Mouse (Mus musculus): Measurements from ENCODE around the gene Zbtb8b. TPM values are rescaled to one million over a fixed set of nuclear protein-coding genes. Genes with fewer than 3 reads are reported as not detected.

Gene Zbtb8b
- polyA plus RNA-seq (2014; fragmentation: Nextera tagmentation; extraction: Ambion mirVana), result 1.3 and 2.8 TPM in 2 replicates

- DNase-seq (peak; percentile 78), ATAC-seq (ENCODE audit: insufficient read depth) (peak; percentile 89)
- no peaks in the 10 kb centered on the region for H3K9me3 ChIP-seq (ENCODE audit: low read depth, low read length)
- no peaks in the 10 kb centered on the region for H3K36me3 ChIP-seq (ENCODE audit: insufficient read depth)
- 2% methylated on average over 33 of the region's 33 CpGs for WGBS
- H3K4me1 ChIP-seq (ENCODE audit: insufficient read depth), result no peaks in the 10 kb centered on the region
- peaks cover 32% of the 10 kb centered on the region for H3K27me3 ChIP-seq (ENCODE audit: insufficient read depth, low read length)
- peak within 1 kb of the TSS; percentile 43 for H3K4me3 ChIP-seq (ENCODE audit: low read depth, low read length)
- TF ChIP-seq CTCF (IDR thresholded peaks at IDR 0.05; ENCODE audit: low read depth), result no peak
- peak within 1 kb of the TSS; percentile 62 for H3K4me2 ChIP-seq
- H3K27ac ChIP-seq (ENCODE audit: low read depth), result no peak within 1 kb of the TSS
- peak within 1 kb of the TSS; percentile 41 for H3K9ac ChIP-seq
Observed at GRCm38 (mm10) chr4:129440340-129441063, at the start of gene Zbtb8b. TSS of gene Zbtb8b (minus strand) at chr4:129440853.

- Histone ChIP-seq H3K27ac (ENCODE audit: low read depth) (no peak overlapping the region), H3K4me2 (no peak overlapping the region), H3K9ac (no peak overlapping the region), H3K4me1 (ENCODE audit: insufficient read depth) (no peaks in the 10 kb centered on the region), H3K4me3 (ENCODE audit: low read depth, low read length) (no peak overlapping the region), H3K36me3 (ENCODE audit: insufficient read depth) (peaks cover 61% of the 10 kb centered on the region), H3K9me3 (ENCODE audit: low read depth, low read length) (no peaks in the 10 kb centered on the region), H3K27me3 (ENCODE audit: insufficient read depth, low read length) (no peaks in the 10 kb centered on the region)
- ATAC-seq (ENCODE audit: insufficient read depth) (no peak), DNase-seq (no peak)
- TF ChIP-seq CTCF (IDR thresholded peaks at IDR 0.05; ENCODE audit: low read depth), result no peak
- 91% methylated on average over 1 of the region's 1 CpGs for WGBS
Observed at GRCm38 (mm10) chr4:129481090-129481489, 40.4 kb upstream of the Zbtb8b start.

- no peak for DNase-seq
- 86% methylated on average over 3 of the region's 3 CpGs for WGBS
- Histone ChIP-seq H3K4me3 (ENCODE audit: low read depth, low read length) (no peak overlapping the region), H3K9me3 (ENCODE audit: low read depth, low read length) (no peaks in the 10 kb centered on the region), H3K27ac (ENCODE audit: low read depth) (no peak overlapping the region), H3K4me2 (no peak overlapping the region), H3K36me3 (ENCODE audit: insufficient read depth) (peaks cover 60% of the 10 kb centered on the region), H3K9ac (no peak overlapping the region), H3K27me3 (ENCODE audit: insufficient read depth, low read length) (no peaks in the 10 kb centered on the region), H3K4me1 (ENCODE audit: insufficient read depth) (no peaks in the 10 kb centered on the region)
- ATAC-seq (ENCODE audit: insufficient read depth), result no peak
- no peak for TF ChIP-seq CTCF (IDR thresholded peaks at IDR 0.05; ENCODE audit: low read depth)
Observed at GRCm38 (mm10) chr4:129479863-129480262, 39.2 kb upstream of the Zbtb8b start.

GRCm38 (mm10) chr4:129476047-129476446 lies 35.4 kb upstream of the Zbtb8b start:
- Histone ChIP-seq H3K4me1 (ENCODE audit: insufficient read depth) (no peaks in the 10 kb centered on the region), H3K9ac (no peak overlapping the region), H3K4me3 (ENCODE audit: low read depth, low read length) (no peak overlapping the region), H3K27me3 (ENCODE audit: insufficient read depth, low read length) (no peaks in the 10 kb centered on the region), H3K27ac (ENCODE audit: low read depth) (no peak overlapping the region), H3K9me3 (ENCODE audit: low read depth, low read length) (no peaks in the 10 kb centered on the region), H3K36me3 (ENCODE audit: insufficient read depth) (peaks cover 67% of the 10 kb centered on the region), H3K4me2 (no peak overlapping the region)
- WGBS, result 89% methylated on average over 11 of the region's 11 CpGs
- TF ChIP-seq CTCF (IDR thresholded peaks at IDR 0.05; ENCODE audit: low read depth), result no peak
- no peak for ATAC-seq (ENCODE audit: insufficient read depth)
- DNase-seq, result no peak

- no peak overlapping the region for H3K4me2 ChIP-seq
- peaks cover 46% of the 10 kb centered on the region for H3K36me3 ChIP-seq (ENCODE audit: insufficient read depth)
- ATAC-seq (ENCODE audit: insufficient read depth), result no peak
- no peak overlapping the region for H3K9ac ChIP-seq
- no peak overlapping the region for H3K4me3 ChIP-seq (ENCODE audit: low read depth, low read length)
- TF ChIP-seq CTCF (IDR thresholded peaks at IDR 0.05; ENCODE audit: low read depth), result no peak
- H3K27me3 ChIP-seq (ENCODE audit: insufficient read depth, low read length), result no peaks in the 10 kb centered on the region
- H3K27ac ChIP-seq (ENCODE audit: low read depth), result no peak overlapping the region; the same call in 1 of the 2 replicates
- peaks cover 3% of the 10 kb centered on the region; the same call in 1 of the 2 replicates for H3K4me1 ChIP-seq (ENCODE audit: insufficient read depth)
- no peak for DNase-seq
- H3K9me3 ChIP-seq (ENCODE audit: low read depth, low read length), result no peaks in the 10 kb centered on the region
- WGBS, result 83% methylated on average over 4 of the region's 4 CpGs
Observed at GRCm38 (mm10) chr4:129464286-129464815, 23.7 kb upstream of the Zbtb8b start.

- Histone ChIP-seq H3K9ac (no peak overlapping the region), H3K4me1 (ENCODE audit: insufficient read depth) (peaks cover 3% of the 10 kb centered on the region; the same call in 1 of the 2 replicates), H3K36me3 (ENCODE audit: insufficient read depth) (peaks cover 36% of the 10 kb centered on the region), H3K9me3 (ENCODE audit: low read depth, low read length) (no peaks in the 10 kb centered on the region), H3K4me2 (peak overlapping the region; percentile 77), H3K4me3 (ENCODE audit: low read depth, low read length) (peak overlapping the region; percentile 2; the same call in 1 of the 2 replicates), H3K27ac (ENCODE audit: low read depth) (peak overlapping the region; percentile 43; the same call in 1 of the 2 replicates), H3K27me3 (ENCODE audit: insufficient read depth, low read length) (no peaks in the 10 kb centered on the region)
- no peak for DNase-seq
- no peak for ATAC-seq (ENCODE audit: insufficient read depth)
- TF ChIP-seq CTCF (IDR thresholded peaks at IDR 0.05; ENCODE audit: low read depth), result no peak
- 84% methylated on average over 24 of the region's 24 CpGs for WGBS
Observed at GRCm38 (mm10) chr4:129463097-129464059, 22.7 kb upstream of the Zbtb8b start.

All from lung, embryonic 14.5 days (tissue).